8 mouse cellular contexts compared by ENCODE assay signal in genomic region chr15:77343527-77344091, GRCm38 (mm10). TPM values are rescaled to one million over a fixed set of nuclear protein-coding genes. Genes with fewer than 3 reads are reported as not detected.
A peak's percentile ranks its signal among the peaks of the same experiment; 100 is the strongest.
DNase-seq lines count a peak whose midpoint lies in the region; ATAC-seq and TF ChIP-seq lines count a peak whose summit lies in the region.

No protein-coding gene starts in this region.

- peaks cover 63% of the 10 kb centered on the region for H3K4me1 ChIP-seq in embryonic facial prominence, embryonic 10.5 days
- H3K4me1 ChIP-seq in liver, embryonic 13.5 days (replicated peaks) = peaks cover 23% of the 10 kb centered on the region

- no peaks in the 10 kb centered on the region for H3K27me3 ChIP-seq in C2C12 (ENCODE audit: control insufficient read depth, insufficient read depth, insufficient read length)
- H3K27me3 ChIP-seq in embryonic facial prominence, embryonic 10.5 days (replicated peaks; ENCODE audit: low read depth, poor library complexity, severe bottlenecking) = no peaks in the 10 kb centered on the region
- 0 out of 2 replicates have a peak, but pooled peaks cover 14% of the 10 kb centered on the region for H3K27me3 ChIP-seq in liver, embryonic 13.5 days

- no peaks in the 10 kb centered on the region for H3K79me3 ChIP-seq in C2C12 (ENCODE audit: low read depth)

- H3K4me3 ChIP-seq in C2C12 (ENCODE audit: insufficient read depth, poor library complexity, severe bottlenecking) = no peak overlapping the region
- peak overlapping the region; percentile 42 for H3K4me3 ChIP-seq in embryonic facial prominence, embryonic 10.5 days
- H3K4me3 ChIP-seq in liver, embryonic 13.5 days (replicated peaks) = no peak overlapping the region; the same call in 1 of the 2 replicates

- H3ac ChIP-seq in C2C12 (ENCODE audit: control insufficient read depth, insufficient read length, low read depth) = no peak overlapping the region

- no peaks in the 10 kb centered on the region for H3K79me2 ChIP-seq in C2C12 (ENCODE audit: control insufficient read depth, insufficient read depth)

- no peak overlapping the region for H3K9ac ChIP-seq in liver, embryonic 13.5 days

- H3K4me2 ChIP-seq in liver, embryonic 13.5 days = peak overlapping the region; percentile 40

- peak; percentile 88 for DNase-seq in adrenal gland, postnatal 14 days
- DNase-seq in embryonic facial prominence, embryonic 10.5 days (ENCODE audit: low spot score) = peak; percentile 91
- DNase-seq in heart, adult 9 months (ENCODE audit: low spot score in 2 of 2) = peak; percentile 83 to 85
- peak; percentile 82 for DNase-seq in kidney, adult 18-20 months
- no peak for DNase-seq in liver, embryonic 13.5 days
- DNase-seq in naive thymus-derived CD4-positive, alpha-beta T cell, adult 2 months (ENCODE audit: low read depth) = peak; percentile 32
- peak; percentile 34 to 35 for DNase-seq in thymus, postnatal 36 days

- H3K9me3 ChIP-seq in embryonic facial prominence, embryonic 10.5 days = no peaks in the 10 kb centered on the region; the same call in 1 of the 2 replicates
- no peaks in the 10 kb centered on the region for H3K9me3 ChIP-seq in liver, embryonic 13.5 days (replicated peaks)

- ATAC-seq in liver, embryonic 13.5 days (ENCODE audit: low read depth) = peak; percentile 66

- TF ChIP-seq CTCF in C2C12 (IDR thresholded peaks at IDR 0.05; ENCODE audit: control insufficient read depth, insufficient read depth, insufficient read length) = peak; percentile 94

- WGBS in embryonic facial prominence, embryonic 10.5 days = 8% methylated on average over 13 of the region's 13 CpGs
- 6% methylated on average over 13 of the region's 13 CpGs for WGBS in liver, embryonic 13.5 days (ENCODE audit: insufficient replicate concordance)

- no peaks in the 10 kb centered on the region for H3K36me3 ChIP-seq in C2C12 (ENCODE audit: control insufficient read depth, insufficient read depth)
- no peaks in the 10 kb centered on the region for H3K36me3 ChIP-seq in embryonic facial prominence, embryonic 10.5 days (replicated peaks)
- H3K36me3 ChIP-seq in liver, embryonic 13.5 days = no peaks in the 10 kb centered on the region

- H3K27ac ChIP-seq in embryonic facial prominence, embryonic 10.5 days (replicated peaks) = peak overlapping the region; percentile 85
- H3K27ac ChIP-seq in liver, embryonic 13.5 days = peak overlapping the region; percentile 56

TF ChIP-seq in C2C12, 6 proteins besides CTCF, POLR2A, EP300 and RAD21:
- TF ChIP-seq MYOG (IDR thresholded peaks at IDR 0.05; ENCODE audit: control insufficient read depth, extremely low read depth, insufficient read length) (no peak), CEBPB (IDR thresholded peaks at IDR 0.05; ENCODE audit: low read depth) (no peak), USF1 (IDR thresholded peaks at IDR 0.05; ENCODE audit: low read depth) (no peak), MAX (IDR thresholded peaks at IDR 0.05) (no peak)

RNA-seq across cellular contexts. Expression of gene Rbfox2, which starts 36.8 kb away (rescaled TPM):
- 72.3 TPM for polyA plus RNA-seq in C2C12 (2012; fragmentation: generic; extraction: Trizol)
- 51.4 and 54.9 TPM in 2 replicates for total RNA-seq in adrenal gland, postnatal 14 days (2021)
- polyA plus RNA-seq in embryonic facial prominence, embryonic 10.5 days (2016; fragmentation: Nextera tagmentation; extraction: Ambion mirVana) = 60.7 and 61.9 TPM in 2 replicates
- 6.7 and 9.5 TPM in 2 replicates for polyA plus RNA-seq in liver, embryonic 13.5 days (2015; fragmentation: Nextera tagmentation; extraction: Ambion mirVana)

RNA-seq across cellular contexts. Expression of gene Apol7a, which starts 55.3 kb away (rescaled TPM):
- 0.27 TPM for polyA plus RNA-seq in C2C12 (2012; fragmentation: generic; extraction: Trizol)
- 0.41 and 4.8 TPM in 2 replicates for total RNA-seq in adrenal gland, postnatal 14 days (2021)
- not detected in 2 replicates for polyA plus RNA-seq in embryonic facial prominence, embryonic 10.5 days (2016; fragmentation: Nextera tagmentation; extraction: Ambion mirVana)
- 0.17 and 0.27 TPM in 2 replicates for polyA plus RNA-seq in liver, embryonic 13.5 days (2015; fragmentation: Nextera tagmentation; extraction: Ambion mirVana)
